Mouse (Mus musculus): ENCODE measurements around the gene Bank1.

Bank1 gene

GRCm38 (mm10) chr3:136100292-136100691, 225.6 kb downstream of the Bank1 start:
- DNase-seq, result peak; percentile 20

DNA sequence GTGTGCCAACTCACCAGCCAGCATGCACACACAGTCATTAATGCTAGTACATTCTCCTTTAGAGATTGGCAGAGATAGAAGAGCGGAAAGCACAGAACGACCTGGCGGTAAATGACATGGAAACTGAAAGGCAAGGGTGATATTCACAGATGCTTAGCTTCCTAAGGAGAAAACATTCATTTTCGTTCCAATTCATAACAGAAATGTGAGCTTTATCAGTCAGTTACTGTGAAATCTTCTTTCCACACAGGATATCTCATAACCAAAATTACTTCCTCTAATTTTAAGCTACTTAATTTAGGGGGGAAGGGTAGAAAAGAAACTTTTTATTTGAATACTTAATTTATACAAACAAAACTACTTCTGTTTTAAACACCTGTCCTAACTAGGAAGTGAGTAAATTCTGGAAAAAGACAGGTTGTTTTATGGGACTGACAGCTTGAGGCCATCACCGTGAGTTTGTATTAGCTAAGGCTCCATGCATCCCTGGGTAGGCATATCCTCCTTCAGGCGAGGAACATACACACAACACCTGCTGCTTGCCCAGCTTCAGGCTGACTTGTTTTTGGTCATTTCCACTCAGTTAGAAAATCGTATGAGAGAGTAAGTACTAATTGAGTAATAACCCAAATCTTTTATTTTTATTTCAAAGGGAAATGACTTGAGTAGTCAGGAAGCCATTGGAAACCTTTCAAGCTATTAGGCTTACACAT, 238.8 kb downstream of the Bank1 start:
- DNase-seq, result no peak

- DNase-seq, result no peak
Observed at GRCm38 (mm10) chr3:136086431-136086830, 239.4 kb downstream of the Bank1 start.

- DNase-seq, result no peak
Observed at GRCm38 (mm10) chr3:136085077-136085476, 240.8 kb downstream of the Bank1 start.

GRCm38 (mm10) chr3:136084066-136084465, 241.8 kb downstream of the Bank1 start:
- no peak for DNase-seq

DNA sequence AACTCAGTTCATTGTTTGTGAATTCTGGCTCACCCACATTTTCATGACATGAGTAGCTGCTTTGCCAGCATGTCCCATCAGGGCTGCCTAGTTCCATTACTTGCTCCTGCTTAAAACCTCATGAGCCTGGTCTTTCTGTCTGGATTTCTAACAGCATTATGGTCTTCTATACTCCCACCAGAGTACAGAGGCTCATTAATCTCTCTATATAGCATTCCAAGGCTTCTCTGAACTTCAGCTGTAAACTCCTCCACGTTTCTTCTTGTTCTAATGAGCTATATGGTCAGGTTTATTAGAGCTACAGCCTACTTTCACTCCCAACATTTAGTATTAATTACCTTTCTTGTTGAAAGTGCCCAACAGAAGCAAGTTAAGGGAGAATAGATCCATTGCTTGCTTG, 244.6 kb downstream of the Bank1 start:
- DNase-seq, result no peak

- no peak for DNase-seq
Observed at GRCm38 (mm10) chr3:136078535-136078934, 247.3 kb downstream of the Bank1 start.

DNA sequence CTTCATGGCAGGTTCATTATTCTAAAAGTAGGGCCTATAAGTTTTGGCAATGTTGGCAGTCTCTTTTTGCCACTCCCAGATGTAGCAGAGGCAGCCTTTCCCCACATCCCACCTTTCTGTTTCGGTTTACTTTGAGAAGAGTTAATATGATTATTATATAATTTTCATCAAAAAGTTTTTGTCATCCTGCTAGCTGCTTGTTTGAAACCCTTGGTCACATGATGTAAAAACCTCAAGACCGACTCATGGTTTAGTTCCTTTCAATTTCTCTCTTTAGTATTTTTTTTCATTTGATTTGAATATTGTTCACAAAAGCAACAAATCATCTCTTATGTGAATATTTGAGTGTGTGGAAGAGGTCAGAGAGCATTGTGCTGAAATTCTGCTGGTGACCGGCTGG, 255.5 kb downstream of the Bank1 start:
- DNase-seq, result no peak

DNA sequence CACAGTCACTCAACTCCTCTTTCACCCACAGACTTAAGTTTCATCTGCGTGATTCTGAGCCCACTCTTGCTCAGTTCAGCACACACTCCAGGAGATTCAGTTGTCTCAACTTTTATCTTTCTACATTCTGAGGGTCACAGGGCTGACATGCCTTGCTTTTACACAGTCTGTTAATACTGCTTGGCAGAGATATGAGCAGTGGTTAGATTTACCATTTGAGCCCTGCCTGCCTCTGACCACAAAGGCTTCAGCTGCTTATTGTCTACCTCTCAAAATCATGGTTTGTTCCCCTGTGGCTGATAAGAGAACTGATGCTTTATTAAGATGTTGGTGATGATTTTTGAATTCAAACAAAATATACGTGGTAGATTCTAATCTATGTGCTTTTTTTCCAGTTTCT, 264.0 kb downstream of the Bank1 start:
- no peak for DNase-seq

DNA sequence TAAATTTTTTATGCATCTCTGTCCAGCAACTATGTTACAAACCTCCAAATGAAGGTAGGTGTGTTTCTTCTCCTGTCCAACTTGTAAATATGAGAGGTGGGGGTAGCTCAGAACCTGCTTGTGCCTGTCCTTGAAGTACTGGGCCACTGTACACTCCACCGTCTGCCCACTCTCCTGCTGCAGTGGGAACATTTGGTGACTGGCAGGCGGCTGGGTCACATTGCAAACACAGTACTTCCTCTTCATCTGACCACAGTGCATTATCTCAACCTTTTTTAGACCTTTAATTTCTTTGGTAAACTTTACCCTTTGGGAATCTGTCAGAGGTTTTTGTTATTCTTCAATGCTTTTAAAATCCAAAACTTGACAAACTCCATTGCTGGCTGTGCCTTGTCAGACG, 275.2 kb downstream of the Bank1 start:
- DNase-seq, result no peak

GRCm38 (mm10) chr3:136050215-136050614, 275.7 kb downstream of the Bank1 start:
- DNase-seq, result no peak

DNA sequence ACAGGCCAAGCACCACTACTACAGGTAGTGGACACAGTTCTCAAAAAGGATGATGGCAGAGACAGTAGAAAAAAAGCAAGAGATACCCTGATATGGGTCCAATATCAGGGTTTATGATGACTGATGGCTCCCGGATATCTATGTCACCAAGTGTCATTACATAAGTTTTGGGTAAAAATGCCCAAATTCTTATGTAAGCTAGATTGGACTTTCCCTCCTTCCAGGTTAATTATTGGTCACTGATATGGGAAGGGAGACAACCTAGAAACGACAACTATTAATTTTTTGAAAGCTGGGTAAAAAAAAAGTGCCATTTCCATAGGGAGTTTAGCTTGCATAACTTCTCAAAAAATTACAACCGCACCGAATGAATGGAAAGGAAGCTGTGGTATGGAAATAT, 277.8 kb downstream of the Bank1 start:
- no peak for DNase-seq

- no peak for DNase-seq
Observed at GRCm38 (mm10) chr3:136045381-136045780, 280.5 kb downstream of the Bank1 start.

DNA sequence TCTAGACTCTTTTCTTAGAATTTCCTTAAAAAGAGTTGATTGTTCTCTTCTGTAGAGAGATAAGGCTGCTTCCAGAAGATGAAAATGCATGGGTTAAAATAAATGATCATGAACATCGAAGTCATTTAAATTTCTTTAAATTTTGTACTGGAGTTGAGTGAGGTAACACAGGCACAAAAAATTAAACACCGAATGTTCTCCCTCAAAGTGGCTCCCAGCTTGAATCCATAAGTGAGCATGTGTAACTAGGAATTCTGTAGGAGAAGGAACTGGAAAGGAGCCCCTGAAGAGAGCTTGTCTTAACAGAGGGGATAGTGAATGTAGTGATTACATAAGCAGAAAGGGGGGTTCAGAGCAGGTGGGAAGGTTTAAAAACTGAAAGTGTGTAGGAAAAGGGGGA, 285.8 kb downstream of the Bank1 start:
- no peak for DNase-seq

DNA sequence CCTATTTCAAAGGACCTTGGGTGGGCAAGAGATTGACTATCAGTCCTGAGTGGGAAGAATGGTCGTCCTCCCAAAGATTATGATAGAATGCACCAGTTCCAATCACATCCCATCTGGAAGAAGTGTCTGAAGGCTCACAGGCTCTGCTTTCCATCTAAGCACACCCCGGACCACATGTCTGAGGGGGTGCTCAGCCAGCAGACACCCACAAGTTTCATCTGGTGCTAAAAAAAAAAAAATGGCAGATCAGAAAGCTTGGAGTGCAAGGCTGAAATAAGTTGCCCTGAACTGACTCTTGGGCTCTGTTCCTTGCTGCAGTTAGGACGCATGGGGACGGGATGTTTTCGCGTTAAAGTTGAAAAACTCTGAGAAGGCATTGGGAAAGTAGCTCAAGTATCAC, 286.4 kb downstream of the Bank1 start:
- DNase-seq, result peak; percentile 53

- DNase-seq, result no peak
Observed at GRCm38 (mm10) chr3:136037254-136037653, 288.6 kb downstream of the Bank1 start.

DNA sequence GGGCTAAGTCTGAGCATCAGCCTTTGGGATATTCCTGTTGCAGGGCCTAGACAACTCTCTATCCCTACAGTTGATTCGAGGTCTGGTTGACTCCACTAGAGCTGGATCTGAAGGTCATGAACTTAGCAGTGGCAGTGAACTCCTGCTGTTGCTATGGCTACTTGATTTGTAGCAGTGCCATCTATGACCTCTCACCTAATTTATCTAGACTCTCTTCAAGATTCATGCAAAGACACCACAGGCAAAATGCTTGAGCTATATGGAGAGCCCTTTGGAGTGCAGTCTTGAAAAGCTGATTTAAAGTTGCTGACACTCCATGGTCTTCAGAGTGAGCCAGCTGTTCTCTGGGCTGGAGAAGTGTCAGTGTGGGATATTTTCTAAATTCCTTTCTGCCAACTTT, 290.1 kb downstream of the Bank1 start:
- no peak for DNase-seq

DNA sequence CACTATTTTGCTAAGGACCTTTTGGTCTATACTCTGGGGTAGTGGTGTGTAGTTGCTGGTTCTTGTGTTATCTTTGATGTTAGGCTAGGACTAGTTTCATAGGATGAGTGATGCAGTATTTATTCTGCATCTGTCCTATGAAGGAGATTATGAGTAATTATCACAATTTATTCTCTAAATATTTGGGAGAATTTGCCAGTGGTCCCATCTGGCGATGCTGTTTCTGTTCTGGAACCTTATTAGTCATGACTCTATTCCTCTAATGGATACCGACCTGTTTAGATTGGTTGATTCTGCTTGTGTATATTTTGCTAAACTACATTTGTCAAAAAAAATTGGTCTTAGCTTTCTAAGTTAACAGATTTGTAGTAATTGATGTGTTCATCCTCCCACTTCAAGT, 301.0 kb downstream of the Bank1 start:
- no peak for DNase-seq

- DNase-seq, result no peak
Observed at GRCm38 (mm10) chr3:136017517-136017916, 308.3 kb downstream of the Bank1 start.

- no peak for DNase-seq
Observed at GRCm38 (mm10) chr3:136010616-136011015, 315.2 kb downstream of the Bank1 start.

GRCm38 (mm10) chr3:136007846-136008245, 318.0 kb downstream of the Bank1 start:
- DNase-seq, result peak; percentile 82

GRCm38 (mm10) chr3:136007081-136007828, 318.6 kb downstream of the Bank1 start:
- DNase-seq, result no peak
